Mouse (Mus musculus) CH12F3 (cell line): Measurements from ENCODE around the gene Creb1.
"Not testable (repeated sequence)": the region's sequence is repeated elsewhere in the genome, so short reads cannot be mapped to it uniquely, and the experiment has no call there.

Experiments
- in situ Hi-C: fragments of 300-500 bp; cut with MboI; formaldehyde crosslinking; loops from 2 replicates; pipeline ENCODE4 v1.14.3; 2020; ENCODE audit warnings: low sequenced_read_pairs

Gene Creb1

DNA sequence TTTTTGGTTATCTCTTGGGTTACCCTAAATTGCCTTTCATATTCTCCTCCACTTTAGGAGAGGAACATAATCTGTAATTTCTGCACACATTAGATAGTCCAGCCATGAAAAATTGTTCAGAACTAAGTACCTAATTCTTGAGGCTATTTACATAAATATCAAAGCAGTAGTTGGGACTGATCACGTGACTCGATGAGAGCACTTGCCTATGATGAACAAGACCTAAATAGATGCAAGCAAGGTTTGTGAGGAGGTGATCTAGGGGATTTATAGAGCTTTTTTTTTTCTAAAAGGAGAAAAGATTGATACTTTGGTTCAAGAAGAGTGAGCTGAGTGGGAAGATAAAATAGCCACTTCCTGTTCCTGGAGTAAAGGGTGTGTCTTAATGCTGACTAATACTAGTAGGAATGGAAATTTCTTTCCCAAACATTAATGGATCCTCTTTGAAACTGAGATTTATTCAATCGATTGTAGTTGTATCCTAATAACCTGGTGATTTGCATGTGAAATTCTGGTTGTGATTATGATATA lies 6.5 kb downstream of the Creb1 start:
- in situ Hi-C loops: no loop called here

DNA sequence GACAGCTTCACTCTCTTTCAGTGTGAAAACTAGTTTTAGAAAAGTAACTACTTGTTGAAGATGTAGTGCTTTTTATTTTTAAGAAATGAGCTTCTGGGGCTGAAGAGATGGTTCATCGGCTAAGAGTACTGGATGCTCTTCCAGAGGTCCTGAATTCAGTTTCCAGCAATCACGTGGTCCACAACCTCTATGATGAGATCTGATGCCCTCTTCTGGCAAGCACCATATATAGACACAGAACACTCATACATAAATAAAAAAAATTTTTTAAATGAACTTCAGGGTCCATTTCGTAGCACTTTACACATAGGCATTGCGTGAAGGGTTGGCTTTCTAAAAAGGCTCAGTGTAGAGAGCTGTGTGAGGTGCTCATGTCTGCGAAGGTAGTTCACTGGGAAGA lies 11.3 kb downstream of the Creb1 start:
- in situ Hi-C loops: no loop called here

DNA sequence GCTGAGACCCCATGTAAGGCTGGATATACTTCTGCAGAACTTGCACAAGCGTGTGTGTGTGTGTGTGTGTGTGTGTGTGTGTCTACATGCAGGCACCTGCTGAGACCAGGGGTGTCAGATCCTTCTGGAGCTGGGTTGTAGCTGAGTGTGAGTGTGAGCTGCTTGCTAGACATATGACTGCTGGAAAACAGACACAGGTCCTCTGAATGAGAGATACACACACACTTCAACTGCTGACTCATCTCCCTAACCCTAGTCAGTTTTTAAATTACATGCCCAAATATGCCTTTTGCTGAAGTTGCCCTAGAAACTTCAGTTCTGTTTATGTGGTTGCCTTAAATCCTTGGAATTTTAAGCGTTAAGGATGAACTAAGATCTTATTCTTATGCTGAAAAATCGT lies 13.6 kb downstream of the Creb1 start:
- in situ Hi-C loops: no loop called here

DNA sequence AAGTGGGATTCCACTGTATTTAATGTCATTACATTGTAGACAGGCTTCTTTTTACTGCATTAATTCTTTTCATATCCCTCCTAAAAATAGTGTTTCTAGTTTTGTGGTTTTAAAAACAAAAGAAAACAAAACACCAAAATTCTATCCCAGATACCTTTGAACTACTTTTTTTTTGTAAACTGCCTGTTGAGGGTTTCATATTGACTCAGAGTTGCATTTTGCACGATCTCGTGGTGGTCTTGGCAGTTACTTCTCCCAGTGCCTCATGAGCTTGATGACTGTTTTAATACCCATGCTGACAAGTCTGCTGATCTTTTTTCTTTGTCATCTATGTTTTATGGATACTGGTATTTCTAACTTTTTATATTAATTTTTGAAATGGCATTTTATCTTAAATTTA lies 16.9 kb downstream of the Creb1 start:
- in situ Hi-C loops: no loop called here

DNA sequence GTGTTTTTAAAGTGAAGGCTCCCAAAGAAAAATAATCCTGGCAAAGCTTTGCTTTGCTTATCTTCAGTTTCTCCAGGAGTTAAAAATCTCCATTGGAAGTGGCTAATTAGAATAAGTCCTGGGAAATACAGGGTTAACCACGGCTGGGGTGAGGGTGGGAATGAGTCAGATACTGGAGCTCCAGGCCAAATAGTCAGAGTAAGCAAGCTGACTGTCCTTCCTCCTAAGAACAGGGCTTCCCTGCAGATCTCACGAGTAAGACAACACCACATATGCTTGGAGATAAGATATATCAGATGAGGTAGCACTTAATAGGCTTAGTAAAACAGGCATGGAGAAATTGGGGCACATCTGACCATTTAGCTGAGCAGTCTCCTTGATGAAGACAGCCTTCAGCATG lies 19.5 kb downstream of the Creb1 start:
- in situ Hi-C loops: no loop called here

DNA sequence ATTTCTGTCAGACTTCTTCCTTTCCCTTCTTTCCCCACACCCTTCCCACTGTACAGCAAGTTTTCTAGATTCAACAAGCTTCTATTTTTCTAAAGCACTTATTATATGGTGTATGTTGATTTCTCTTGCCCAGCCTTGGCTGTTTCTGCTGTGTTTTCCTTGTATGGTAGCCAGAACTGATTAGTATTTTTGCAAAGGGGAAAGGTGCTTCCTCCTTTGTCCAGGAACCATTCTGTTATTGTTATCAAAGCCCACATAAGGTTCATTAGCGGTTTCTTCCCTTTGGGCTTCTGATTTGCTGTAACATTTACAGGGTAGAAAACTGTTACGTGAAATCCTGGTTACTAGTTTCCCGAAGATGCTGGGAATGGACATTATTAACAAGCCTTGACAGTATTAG lies 27.7 kb downstream of the Creb1 start:
- in situ Hi-C loops: no loop called here

DNA sequence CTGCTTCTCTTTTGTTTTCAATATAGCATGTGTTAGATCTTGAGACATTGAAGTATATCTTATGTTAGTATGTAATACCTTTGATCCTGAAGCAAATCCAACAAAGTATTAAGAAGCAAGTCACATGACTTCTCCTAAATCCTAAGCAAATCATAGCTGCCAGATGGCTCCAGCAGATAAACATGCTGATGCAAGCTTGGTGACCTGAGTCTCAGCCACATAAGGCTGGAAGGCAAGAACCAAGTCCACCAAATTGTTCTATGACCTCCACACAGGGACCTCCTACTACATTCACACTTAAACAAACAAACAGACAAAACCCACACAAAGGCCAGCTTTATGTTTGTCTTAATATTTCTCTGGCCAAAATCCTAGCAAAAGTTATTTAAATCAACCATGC lies 35.8 kb downstream of the Creb1 start:
- in situ Hi-C loops: no loop called here

DNA sequence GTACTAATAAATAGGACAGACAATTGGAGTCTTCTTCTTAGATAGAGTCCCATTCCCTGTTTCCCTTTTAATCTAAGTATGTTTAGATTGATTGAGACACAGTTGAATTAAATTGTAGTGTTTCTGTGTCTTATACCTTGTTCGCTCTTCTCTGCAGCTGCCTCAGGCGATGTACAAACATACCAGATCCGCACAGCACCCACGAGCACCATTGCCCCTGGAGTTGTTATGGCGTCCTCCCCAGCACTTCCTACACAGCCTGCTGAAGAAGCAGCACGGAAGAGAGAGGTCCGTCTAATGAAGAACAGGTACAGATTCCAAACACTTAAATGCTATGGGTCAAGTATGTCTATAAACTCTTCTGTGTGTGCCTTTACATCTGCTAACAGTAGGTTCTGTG lies 43.6 kb downstream of the Creb1 start:
- in situ Hi-C loops: no loop called here

DNA sequence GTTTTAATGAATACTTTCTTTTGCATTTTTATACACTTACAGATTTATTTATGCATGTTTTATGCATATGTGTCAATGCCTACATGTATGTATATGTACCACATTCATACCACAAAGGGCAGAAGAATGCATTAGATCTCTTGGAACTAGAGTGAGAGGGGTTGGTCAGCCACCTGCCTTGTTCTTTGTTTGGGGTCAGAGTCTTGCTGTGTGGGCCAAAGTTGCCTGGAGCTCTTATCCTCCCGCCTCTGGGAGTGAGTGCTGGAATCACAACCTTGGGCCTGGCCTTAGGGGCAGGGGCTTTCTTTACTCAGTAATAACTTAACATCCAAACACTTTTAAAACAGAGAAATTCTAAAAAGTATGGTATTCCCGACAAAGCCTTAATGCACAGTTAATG lies 44.3 kb downstream of the Creb1 start:
- in situ Hi-C loops: no loop called here

DNA sequence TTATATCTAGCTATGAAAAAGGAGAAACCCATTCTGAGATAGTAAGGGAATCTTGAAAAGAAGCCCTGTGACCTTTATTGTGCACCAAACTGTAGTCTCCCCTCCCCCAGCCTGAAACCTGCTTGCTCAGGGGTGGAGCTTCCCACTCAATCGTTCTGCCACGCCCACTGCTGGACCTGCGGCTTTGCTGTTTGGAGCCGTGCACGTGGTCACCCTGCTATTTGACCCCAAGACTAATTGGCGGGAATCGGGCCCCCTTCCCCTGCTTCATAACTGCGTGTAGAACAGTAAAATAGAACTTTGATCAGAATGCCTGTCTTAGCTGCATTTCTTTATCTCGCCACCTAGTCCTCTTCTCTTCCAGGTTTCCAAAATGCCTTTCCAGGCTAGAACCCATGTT lies 45.5 kb downstream of the Creb1 start:
- in situ Hi-C loops: not testable (repeated sequence)

DNA sequence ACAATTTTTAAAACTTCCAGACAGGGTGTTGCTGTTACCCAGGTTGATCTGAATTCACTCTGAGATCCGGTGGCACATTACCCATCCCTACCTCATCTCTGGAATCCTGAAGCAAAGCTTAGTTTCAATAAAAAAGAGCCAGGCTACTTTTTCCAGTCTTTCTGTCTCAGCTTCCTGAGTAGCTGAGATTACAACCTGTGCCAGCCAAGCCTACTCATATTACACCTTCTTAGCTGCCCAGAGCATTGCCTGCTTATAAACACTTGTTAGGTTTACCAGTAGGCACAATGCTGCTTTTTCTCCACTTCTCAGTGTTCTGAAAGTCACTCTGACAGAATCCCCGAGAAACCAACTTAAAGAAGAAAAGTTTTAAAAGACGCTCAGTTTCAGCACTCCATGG lies 46.4 kb downstream of the Creb1 start:
- in situ Hi-C loops: no loop called here

DNA sequence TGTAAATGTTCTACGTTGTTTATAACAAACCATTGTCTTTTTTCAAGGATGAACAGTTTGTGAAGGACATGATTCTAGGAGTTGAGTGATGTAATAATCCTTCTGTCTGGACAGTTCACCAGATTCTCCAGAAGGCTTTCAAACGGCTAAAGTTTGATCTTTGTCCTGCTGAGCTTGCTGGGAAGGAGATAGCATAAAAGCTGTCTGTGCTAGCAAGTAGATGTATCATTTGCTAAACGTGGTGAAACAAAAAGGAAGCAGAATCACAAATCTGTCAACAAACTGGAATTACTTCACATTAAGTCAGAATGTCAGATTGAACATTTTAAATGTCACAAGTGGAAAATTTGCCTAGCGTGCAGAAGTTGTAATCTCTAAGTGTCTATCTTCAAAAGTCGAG lies 66.5 kb downstream of the Creb1 start:
- in situ Hi-C loops: no loop called here

DNA sequence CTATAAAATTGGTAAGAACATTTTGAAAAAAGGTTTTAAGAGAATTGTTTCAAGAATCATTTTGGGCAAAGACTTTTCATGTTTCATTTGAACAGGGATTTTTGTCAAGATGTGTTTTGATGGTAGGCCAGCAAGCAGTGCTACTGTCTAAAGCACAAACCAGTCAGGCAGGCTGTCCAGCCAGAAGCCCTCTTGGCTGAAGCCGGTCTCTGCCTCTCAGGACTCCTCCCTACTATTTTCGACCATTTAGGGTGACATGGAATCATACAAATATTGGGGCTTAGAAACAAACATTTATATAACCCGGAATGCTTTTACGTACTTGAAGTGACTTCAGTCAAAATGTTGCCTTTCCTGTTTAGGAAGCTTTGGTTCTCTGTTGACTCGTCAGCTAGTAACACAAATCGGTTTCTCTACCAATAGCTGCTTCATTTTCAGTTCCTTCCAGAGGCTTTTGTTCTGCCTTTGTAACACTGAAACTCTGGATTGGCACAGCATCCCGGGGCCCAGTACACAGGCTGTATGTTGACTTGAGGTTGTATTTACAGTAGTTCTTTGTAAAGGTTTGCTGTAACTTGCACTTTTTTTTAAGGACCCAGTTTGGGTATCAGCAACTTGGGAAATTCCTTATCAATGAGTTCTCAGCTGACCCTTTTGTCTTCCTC lies 68.1 kb downstream of the Creb1 start:
- in situ Hi-C loops: no loop called here

DNA sequence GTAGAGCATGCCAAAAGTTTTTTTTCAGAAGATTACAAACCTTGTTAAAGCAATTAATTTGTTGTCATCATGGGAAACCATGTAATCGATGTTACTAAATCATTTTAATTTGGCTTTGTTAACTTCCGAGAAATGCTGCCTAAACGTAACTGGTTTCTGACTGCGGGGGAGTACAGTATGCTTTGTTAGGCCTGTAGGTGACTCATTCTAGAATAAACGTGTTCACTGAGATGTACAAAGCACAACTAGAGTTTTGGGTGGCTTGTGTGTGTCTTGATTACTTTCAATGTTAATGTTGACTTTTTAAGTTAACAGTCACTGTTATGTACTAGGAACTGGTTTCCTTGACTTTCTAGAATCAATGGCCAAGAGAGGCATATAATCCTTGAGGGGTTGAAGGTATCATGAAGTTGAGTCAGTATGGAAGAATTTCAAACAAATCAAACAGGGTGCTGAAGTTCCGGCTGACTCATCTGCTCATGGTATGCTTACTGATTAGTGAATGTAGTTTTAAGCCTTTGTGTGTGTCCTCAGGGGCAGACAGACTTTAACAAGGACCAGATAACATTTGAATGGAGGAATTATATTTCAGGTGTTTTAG lies 68.9 kb downstream of the Creb1 start:
- in situ Hi-C loops: no loop called here

DNA sequence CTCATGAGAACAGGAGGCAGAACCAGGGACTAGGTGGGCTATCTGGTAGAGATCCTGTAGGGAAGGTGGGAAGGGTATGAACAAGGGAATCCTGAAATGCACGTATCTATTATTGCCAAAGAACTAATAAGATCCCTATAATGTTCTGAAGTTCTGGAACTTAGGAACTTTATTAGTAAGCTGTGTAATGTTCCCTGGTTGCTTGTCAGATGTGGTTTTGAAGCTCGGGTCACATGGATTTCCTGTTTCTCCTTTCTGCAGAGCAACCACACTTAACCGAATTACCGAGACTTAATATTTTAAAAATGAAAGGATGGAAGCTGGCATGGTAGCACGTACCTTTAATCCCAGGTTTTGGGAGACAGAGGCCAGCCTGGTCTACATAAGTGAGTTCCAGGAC lies 70.9 kb downstream of the Creb1 start:
- in situ Hi-C loops: no loop called here

DNA sequence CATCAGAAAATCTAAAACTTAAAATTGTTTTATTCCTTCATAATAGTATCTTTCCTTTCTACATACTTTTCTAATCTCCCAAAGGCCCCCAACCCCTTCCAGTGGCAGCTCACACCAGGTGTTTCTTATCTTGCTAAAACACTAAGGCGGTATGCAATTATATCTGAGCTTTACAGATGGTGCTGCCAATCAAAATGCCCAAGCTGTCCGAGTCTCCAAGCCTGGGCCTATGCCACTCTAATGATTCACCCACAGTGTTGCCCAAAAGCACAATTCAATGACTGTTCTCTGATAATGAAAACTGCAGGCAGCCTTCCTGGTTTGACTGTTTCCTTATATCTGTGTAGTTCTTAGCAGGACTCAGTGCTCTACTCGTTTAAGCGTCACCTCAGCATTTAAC lies 76.7 kb downstream of the Creb1 start:
- in situ Hi-C loops: no loop called here

DNA sequence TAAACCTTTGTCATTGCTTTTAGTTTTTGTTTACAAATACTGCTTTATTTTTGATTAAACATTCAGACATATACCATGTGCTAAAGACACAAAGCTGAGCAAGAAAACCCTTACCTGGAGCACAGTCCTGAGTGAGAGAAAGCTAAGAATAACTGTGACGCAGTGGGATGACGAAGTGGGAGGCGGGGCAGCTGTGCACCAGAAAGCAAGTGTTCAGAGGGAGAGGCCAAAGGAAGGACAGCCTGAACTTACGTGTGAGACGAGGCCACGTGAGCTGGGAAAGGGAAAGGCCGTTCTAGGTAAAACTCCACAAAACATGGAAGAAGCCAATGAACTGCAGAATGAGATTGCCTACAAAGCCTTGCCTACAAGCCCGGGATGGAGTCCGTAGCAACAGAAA lies 77.5 kb downstream of the Creb1 start:
- in situ Hi-C loops: no loop called here

DNA sequence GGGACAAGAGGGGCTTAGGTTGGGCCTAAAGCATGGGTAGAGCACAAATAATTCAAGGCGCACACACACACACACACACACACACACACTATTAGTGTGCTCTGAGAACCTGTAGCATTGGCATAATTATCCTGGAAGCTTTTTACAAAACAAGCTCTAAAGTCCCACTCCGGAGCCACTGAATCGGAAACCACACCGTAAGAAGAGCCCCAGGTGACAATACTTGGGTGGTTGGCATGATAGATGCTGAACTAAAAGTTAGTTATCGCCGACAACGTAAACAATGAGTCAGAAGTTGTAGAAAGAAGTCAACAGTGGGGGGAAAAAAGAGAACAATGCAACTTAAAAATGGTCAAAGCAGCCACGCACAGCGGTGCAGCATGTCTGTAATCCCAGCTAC lies 81.9 kb downstream of the Creb1 start:
- in situ Hi-C loops: no loop called here

DNA sequence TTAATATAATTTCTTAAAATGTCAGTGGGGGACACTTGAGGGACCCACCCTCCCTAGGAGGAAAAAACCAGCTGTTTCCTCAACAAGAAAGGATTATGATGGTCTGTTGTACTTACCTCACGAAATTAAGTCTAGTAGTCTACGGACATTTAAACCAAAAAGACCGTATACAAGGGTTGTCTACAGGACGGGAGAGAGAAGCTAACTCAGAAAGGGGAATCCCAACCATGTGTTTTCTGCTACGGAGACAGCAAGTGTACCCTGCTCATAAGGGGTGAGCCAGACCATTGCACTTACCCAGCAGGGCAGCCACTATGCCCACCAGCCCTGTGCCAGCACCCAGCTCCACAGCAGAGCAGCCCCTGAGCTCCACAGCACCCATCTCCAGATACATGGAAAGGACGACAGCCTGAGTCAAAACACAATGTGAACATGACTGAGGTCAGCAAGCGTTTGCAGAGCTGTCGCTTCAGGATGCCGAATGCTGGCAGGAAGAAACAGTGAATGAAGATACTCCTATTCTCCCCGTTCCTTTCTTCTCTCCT lies 82.4 kb downstream of the Creb1 start:
- in situ Hi-C loops: no loop called here

DNA sequence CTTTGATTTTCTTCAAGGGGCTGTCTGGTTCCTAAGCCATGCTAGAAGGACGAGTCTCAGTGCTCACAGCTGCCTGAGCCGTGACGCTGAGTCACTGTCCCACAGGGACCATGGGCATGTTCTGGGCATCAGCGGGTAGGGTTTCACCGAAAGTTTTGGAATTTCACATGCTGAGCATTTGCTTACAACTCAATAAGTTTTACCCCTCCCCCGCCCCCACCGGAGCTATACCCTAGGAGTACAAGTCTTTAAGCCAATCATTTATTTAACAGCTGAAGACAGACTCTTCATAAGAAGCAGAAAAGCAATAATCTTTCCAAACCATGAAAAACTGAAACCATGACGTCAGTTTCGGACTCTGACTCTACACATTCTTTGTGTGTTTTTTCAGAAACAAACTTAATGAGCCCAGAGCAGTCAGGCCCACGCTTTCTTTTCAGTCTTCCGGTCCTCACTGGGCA lies 83.1 kb downstream of the Creb1 start:
- in situ Hi-C loops: no loop called here

DNA sequence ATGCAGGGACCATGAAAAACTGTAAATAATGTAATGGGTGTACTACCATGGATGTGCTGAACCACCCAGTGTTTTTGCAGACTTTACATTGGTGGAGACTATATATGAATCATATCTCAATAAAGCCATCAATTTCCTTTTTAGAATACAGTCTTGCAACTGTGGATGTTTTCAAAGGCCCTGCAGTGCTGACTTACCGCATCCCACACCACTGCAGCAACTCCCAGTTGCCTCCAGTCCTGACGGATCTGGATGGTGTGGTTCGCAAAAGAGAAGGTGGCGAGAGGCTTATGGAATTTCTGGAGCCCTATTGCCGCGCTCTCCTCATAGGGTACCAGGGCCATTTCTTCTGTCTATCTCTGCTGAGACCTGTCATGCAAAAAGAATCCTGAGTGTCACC lies 83.6 kb downstream of the Creb1 start:
- in situ Hi-C loops: no loop called here

DNA sequence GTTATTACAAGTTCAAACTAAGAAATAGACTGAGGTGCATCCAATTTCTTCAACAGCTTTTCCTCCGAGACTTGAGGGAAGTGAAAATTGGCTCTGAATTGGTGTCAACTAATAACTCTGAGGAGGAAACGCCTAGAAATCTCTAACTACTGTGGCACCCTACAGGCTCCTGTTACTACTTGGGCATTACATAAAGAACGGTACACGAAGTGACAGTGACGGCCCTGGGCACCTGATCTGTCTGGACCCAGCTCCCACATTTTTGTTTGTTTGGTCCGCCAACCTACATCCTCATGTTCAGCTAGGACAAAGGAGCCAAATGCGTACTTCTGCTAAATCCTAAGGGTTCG lies 84.1 kb downstream of the Creb1 start:
- in situ Hi-C loops: no loop called here
